Mouse (Mus musculus) liver, adult 2 months (tissue): ENCODE results near the gene Stxbp1.

Experiments
- CTCF ChIP-seq: fragments of 200-500 bp; IDR thresholded peaks from 2 replicates; pipeline ENCODE4 v1.5.1; 2011; ENCODE audit warnings: low read depth, low read length, control low read depth
- POLR2A ChIP-seq: fragments of 200-500 bp; IDR thresholded peaks from 2 replicates; pipeline ENCODE4 v1.6.1; 2011; ENCODE audit warnings: low read length, control low read depth; ENCODE audit not compliant: insufficient read depth; ENCODE audit errors: extremely low read depth

- TF ChIP-seq CTCF (no peak), POLR2A (no peak)
Observed at GRCm38 (mm10) chr2:32784048-32784681, 62.9 kb downstream of the Stxbp1 start, which contains the start of gene Cfap157.
